Mouse (Mus musculus) embryonic facial prominence, embryonic 13.5 days (tissue): ENCODE data around the gene Plxna4. TPM values are rescaled to one million over a fixed set of nuclear protein-coding genes. Genes with fewer than 3 reads are reported as not detected.

Experiments used
- ATAC-seq: fragments of 200-750 bp; cut with Nextera tagmentation; 2 replicates; pipeline ENCODE4 v1.8.0; 2017; ENCODE audit warnings: low read depth; ENCODE audit not compliant: insufficient number of reproducible peaks, insufficient read depth, low FRiP score, low TSS enrichment
- H3K27ac ChIP-seq: fragments of 300-500 bp; sonication (generic); 2 replicates; pipeline ENCODE4 v1.5.1; 2015; ENCODE audit warnings: moderate library complexity, mild to moderate bottlenecking, inconsistent platforms
- H3K27me3 ChIP-seq: fragments of 300-500 bp; sonication (generic); 2 replicates; pipeline ENCODE4 v1.6.1; 2015; ENCODE audit warnings: mild to moderate bottlenecking, inconsistent platforms
- H3K36me3 ChIP-seq: fragments of 300-500 bp; sonication (generic); 2 replicates; pipeline ENCODE4 v1.6.1; 2015; ENCODE audit warnings: mild to moderate bottlenecking, inconsistent platforms
- H3K4me1 ChIP-seq: fragments of 300-500 bp; sonication (generic); 2 replicates; pipeline ENCODE4 v1.6.1; 2015; ENCODE audit warnings: inconsistent platforms
- H3K4me2 ChIP-seq: fragments of 300-500 bp; sonication (generic); 2 replicates; pipeline ENCODE4 v1.6.1; 2015; ENCODE audit warnings: moderate library complexity, mild to moderate bottlenecking, inconsistent platforms
- H3K4me3 ChIP-seq: fragments of 300-500 bp; sonication (generic); 2 replicates; pipeline ENCODE4 v1.5.1; 2015; ENCODE audit warnings: mild to moderate bottlenecking, inconsistent platforms
- H3K9ac ChIP-seq: fragments of 300-500 bp; sonication (generic); 2 replicates; pipeline ENCODE4 v1.6.1; 2015; ENCODE audit warnings: mild to moderate bottlenecking, inconsistent platforms
- H3K9me3 ChIP-seq: fragments of 300-500 bp; sonication (generic); 2 replicates; pipeline ENCODE4 v1.6.1; 2016; ENCODE audit warnings: inconsistent platforms
- WGBS: fragments of 180-500 bp; shearing (Covaris S2); methylation state at CpG from one replicate; pipeline ENCODE4 v1.1.7; 2015; ENCODE audit warnings: mixed read lengths; 5-methylcytosine and 5-hydroxymethylcytosine counted together
- polyA plus RNA-seq: library from polyadenylated mRNA; unstranded; fragments of >200 nt; fragmentation: Nextera tagmentation; extraction: Ambion mirVana; gene quantifications from 2 replicates; pipeline ENCODE4 v1.2.1, GENCODE M21; 2015

The Plxna4 gene
- polyA plus RNA-seq, 1 experiment from 2014 or later = 4.0 TPM

- Histone ChIP-seq H3K4me3 (no peak overlapping the region), H3K4me1 (peaks cover 18% of the 10 kb centered on the region; the same call in 1 of the 2 replicates), H3K9me3 (no peaks in the 10 kb centered on the region), H3K27ac (no peak overlapping the region), H3K36me3 (no peaks in the 10 kb centered on the region), H3K27me3 (no peaks in the 10 kb centered on the region), H3K9ac (no peak overlapping the region), H3K4me2 (no peak overlapping the region)
- 65% methylated on average over 3 of the region's 3 CpGs for WGBS
- no peak for ATAC-seq
Measured at GRCm38 (mm10) chr6:32471639-32472038, 116.4 kb downstream of the Plxna4 start.

DNA sequence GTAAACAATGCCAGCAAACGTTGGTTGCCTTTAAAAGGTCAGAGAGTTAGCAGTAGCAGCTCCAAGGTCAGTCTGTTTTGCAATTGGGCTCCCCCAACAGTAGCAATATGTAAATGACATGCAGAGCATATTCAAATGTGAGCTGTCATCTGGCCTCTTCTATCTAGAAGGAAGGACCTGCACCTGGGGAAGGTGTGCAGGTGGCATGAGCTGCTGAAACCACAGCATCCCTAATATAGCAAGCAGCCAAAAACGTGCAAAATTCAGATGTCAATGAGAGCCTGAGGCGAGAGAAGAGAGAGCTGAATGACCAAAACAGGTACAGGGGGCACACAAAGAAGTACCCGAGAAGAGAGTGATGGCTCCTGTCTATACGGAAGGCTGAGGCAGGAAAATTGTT, 118.8 kb downstream of the Plxna4 start:
- Histone ChIP-seq H3K9ac (no peak overlapping the region), H3K36me3 (no peaks in the 10 kb centered on the region), H3K27me3 (no peaks in the 10 kb centered on the region), H3K4me2 (no peak overlapping the region), H3K27ac (no peak overlapping the region), H3K4me3 (no peak overlapping the region), H3K4me1 (peaks cover 9% of the 10 kb centered on the region), H3K9me3 (no peaks in the 10 kb centered on the region)
- no peak for ATAC-seq
- 55% methylated on average over 5 of the region's 5 CpGs for WGBS

DNA sequence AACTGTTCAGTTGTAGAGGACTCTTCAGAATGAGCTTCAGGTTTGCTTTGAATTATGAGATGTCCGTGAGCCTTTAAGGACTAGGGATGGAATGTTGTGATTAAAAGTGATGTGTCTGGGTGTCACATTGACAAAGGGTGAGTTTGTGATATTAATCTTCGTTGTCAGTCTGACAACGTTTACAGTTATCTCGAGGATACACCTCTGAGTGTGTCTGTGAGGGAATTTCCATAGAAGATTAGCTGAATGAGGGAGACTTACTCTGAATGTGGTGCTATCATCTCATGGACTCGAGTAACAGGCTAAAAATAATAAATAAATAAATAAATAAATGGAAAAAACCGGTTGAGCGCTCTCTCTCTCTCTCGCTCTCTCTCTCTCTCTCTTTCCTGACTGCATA, 122.9 kb downstream of the Plxna4 start:
- H3K4me1 ChIP-seq = peaks cover 18% of the 10 kb centered on the region
- H3K4me3 ChIP-seq = no peak overlapping the region
- H3K9me3 ChIP-seq = no peaks in the 10 kb centered on the region
- ATAC-seq = no peak
- no peak overlapping the region for H3K9ac ChIP-seq
- H3K27ac ChIP-seq = no peak overlapping the region
- H3K4me2 ChIP-seq = no peak overlapping the region
- no peaks in the 10 kb centered on the region for H3K36me3 ChIP-seq
- 78% methylated on average over 8 of the region's 8 CpGs for WGBS
- H3K27me3 ChIP-seq = no peaks in the 10 kb centered on the region

GRCm38 (mm10) chr6:32464637-32465036, 123.4 kb downstream of the Plxna4 start:
- 48% methylated on average over 8 of the region's 8 CpGs for WGBS
- Histone ChIP-seq H3K4me1 (peaks cover 18% of the 10 kb centered on the region), H3K27ac (no peak overlapping the region), H3K9me3 (no peaks in the 10 kb centered on the region), H3K9ac (no peak overlapping the region), H3K27me3 (no peaks in the 10 kb centered on the region), H3K4me2 (no peak overlapping the region), H3K4me3 (no peak overlapping the region), H3K36me3 (no peaks in the 10 kb centered on the region)
- ATAC-seq = no peak

GRCm38 (mm10) chr6:32464046-32464445, 123.9 kb downstream of the Plxna4 start:
- no peak for ATAC-seq
- no peak overlapping the region for H3K9ac ChIP-seq

DNA sequence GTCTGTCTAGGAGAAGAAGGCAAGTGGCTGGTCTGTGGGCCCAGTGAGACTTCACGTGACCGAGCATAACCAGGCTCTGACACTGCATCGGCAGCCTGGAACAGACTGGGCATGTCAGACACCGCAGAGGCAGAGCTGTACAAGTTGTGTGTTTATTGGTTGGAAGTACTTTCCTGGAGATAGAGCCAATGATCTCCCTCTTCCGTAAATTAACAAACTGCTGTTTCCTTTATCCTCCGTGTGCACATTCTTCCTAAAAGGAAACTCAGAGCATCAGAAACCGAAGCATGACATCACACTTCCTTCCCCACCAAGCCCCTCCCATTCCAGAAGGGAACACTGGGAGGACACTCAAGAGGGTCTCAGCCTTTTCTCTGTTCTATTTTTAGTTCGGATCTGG, 127.6 kb downstream of the Plxna4 start:
- no peak for ATAC-seq
- Histone ChIP-seq H3K27me3 (no peaks in the 10 kb centered on the region), H3K9me3 (no peaks in the 10 kb centered on the region), H3K4me3 (no peak overlapping the region), H3K27ac (no peak overlapping the region), H3K36me3 (no peaks in the 10 kb centered on the region), H3K4me1 (peaks cover 23% of the 10 kb centered on the region), H3K4me2 (no peak overlapping the region), H3K9ac (no peak overlapping the region)
- 73% methylated on average over 8 of the region's 8 CpGs for WGBS

More at GRCm38 (mm10) chr6:32464046-32464445, 123.9 kb downstream of the Plxna4 start:
- Histone ChIP-seq H3K27me3 (no peaks in the 10 kb centered on the region), H3K4me1 (peaks cover 18% of the 10 kb centered on the region), H3K4me3 (no peak overlapping the region), H3K36me3 (no peaks in the 10 kb centered on the region), H3K4me2 (no peak overlapping the region), H3K27ac (no peak overlapping the region), H3K9me3 (no peaks in the 10 kb centered on the region)
- WGBS = 55% methylated on average over 4 of the region's 4 CpGs

DNA sequence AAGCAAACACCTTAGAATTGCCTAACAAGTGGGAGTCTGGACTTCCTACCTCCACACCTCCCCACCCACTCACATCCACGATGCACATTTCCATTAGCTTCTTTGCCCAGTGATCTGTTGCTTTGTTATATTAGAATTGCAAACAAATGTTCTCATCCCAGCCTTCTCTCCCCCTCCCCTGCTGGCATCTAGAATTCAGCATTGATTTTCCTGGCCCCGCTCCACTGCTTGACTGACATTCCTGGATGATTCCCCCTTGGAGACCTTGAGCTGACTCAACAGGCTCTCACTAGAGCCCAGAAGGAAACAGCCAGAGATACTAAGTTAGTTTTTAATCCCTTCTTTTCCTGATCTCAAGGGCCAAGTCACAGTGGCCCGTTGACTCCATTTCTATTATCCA, 131.4 kb downstream of the Plxna4 start:
- no peak overlapping the region for H3K27ac ChIP-seq
- no peak overlapping the region for H3K4me2 ChIP-seq
- H3K4me1 ChIP-seq = peaks cover 12% of the 10 kb centered on the region; the same call in 1 of the 2 replicates
- H3K4me3 ChIP-seq = no peak overlapping the region
- H3K36me3 ChIP-seq = no peaks in the 10 kb centered on the region
- no peak for ATAC-seq
- 60% methylated on average over 3 of the region's 3 CpGs for WGBS
- no peaks in the 10 kb centered on the region for H3K27me3 ChIP-seq
- no peak overlapping the region for H3K9ac ChIP-seq
- no peaks in the 10 kb centered on the region for H3K9me3 ChIP-seq

- no peak for ATAC-seq
- no peak overlapping the region for H3K9ac ChIP-seq
- H3K27me3 ChIP-seq = no peaks in the 10 kb centered on the region
- H3K4me1 ChIP-seq = 0 out of 2 replicates have a peak, but pooled peaks cover 8% of the 10 kb centered on the region
- H3K4me3 ChIP-seq = no peak overlapping the region
- H3K27ac ChIP-seq = no peak overlapping the region
- no peaks in the 10 kb centered on the region for H3K9me3 ChIP-seq
- H3K4me2 ChIP-seq = no peak overlapping the region
- no peaks in the 10 kb centered on the region for H3K36me3 ChIP-seq
Measured at GRCm38 (mm10) chr6:32451851-32452250, 136.1 kb downstream of the Plxna4 start.

DNA sequence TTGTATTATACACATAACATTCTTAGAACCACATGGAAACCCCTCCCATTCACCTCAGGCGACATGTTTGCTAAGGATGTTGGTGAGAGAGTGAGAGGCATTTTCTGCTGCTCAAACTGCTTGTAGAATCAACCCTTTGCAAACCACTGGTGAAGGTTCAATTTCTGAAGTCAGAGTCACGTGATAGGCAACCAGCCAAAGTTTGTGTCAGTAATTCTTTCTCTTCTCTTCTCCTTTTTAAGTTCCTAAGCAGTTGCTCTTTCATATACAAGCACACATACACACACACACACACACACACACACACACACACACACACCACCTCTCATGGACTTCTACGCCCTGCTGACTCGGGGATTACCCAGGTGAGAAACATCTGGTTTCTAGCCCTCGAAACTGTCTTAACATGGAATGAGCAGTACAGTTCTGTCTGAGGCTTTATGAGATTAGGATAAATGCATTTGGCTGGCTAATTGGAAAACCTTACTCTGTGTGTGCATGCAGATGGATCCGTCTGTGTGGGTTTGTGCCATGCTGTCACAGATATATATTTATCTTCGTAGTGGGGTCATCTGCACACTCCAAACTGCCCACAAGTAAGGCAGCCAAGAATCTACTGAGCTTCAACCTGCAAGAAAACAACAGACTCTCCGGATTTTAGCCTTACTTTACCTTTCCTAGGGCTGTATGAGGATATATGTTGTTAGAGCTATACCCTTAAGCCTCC, 138.6 kb downstream of the Plxna4 start:
- Histone ChIP-seq H3K4me3 (no peak overlapping the region), H3K4me1 (peaks cover 10% of the 10 kb centered on the region; the same call in 1 of the 2 replicates), H3K36me3 (no peaks in the 10 kb centered on the region), H3K9me3 (no peaks in the 10 kb centered on the region), H3K27me3 (no peaks in the 10 kb centered on the region), H3K9ac (no peak overlapping the region), H3K4me2 (no peak overlapping the region), H3K27ac (no peak overlapping the region)
- WGBS = 71% methylated on average over 8 of the region's 8 CpGs
- no peak for ATAC-seq

GRCm38 (mm10) chr6:32448787-32449186, 139.2 kb downstream of the Plxna4 start:
- H3K36me3 ChIP-seq = no peaks in the 10 kb centered on the region
- no peak overlapping the region for H3K4me2 ChIP-seq
- no peak overlapping the region for H3K4me3 ChIP-seq
- H3K9me3 ChIP-seq = no peaks in the 10 kb centered on the region
- no peak for ATAC-seq
- 61% methylated on average over 3 of the region's 3 CpGs for WGBS
- H3K27me3 ChIP-seq = no peaks in the 10 kb centered on the region
- H3K27ac ChIP-seq = no peak overlapping the region
- peaks cover 10% of the 10 kb centered on the region; the same call in 1 of the 2 replicates for H3K4me1 ChIP-seq
- H3K9ac ChIP-seq = no peak overlapping the region

DNA sequence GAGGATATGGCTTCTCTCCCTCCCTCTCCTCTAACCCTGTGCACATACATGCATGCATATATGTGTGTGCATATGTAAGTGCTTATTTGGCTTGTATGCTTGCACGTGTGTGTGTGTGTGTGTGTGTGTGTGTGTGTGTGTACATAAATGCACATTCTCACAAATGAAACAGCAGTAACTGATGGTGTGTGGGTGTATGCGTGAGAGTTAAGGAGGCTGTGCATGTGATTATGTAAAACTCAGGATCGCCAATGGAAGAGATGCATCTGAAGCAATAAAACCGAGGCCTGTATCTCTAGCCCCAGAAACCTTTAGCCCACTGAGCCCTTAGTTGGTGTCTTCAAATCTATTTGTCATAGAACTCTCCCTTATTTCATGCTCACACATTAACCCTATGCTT, 141.7 kb downstream of the Plxna4 start:
- no peaks in the 10 kb centered on the region for H3K9me3 ChIP-seq
- H3K4me2 ChIP-seq = no peak overlapping the region
- WGBS = 75% methylated on average over 4 of the region's 4 CpGs
- H3K27me3 ChIP-seq = no peaks in the 10 kb centered on the region
- no peaks in the 10 kb centered on the region for H3K36me3 ChIP-seq
- H3K4me1 ChIP-seq = peaks cover 10% of the 10 kb centered on the region; the same call in 1 of the 2 replicates
- no peak overlapping the region for H3K27ac ChIP-seq
- H3K9ac ChIP-seq = no peak overlapping the region
- no peak overlapping the region for H3K4me3 ChIP-seq
- ATAC-seq = no peak

GRCm38 (mm10) chr6:32445246-32445645, 142.7 kb downstream of the Plxna4 start:
- Histone ChIP-seq H3K4me1 (peaks cover 10% of the 10 kb centered on the region; the same call in 1 of the 2 replicates), H3K27ac (no peak overlapping the region), H3K9ac (no peak overlapping the region), H3K4me2 (no peak overlapping the region), H3K9me3 (no peaks in the 10 kb centered on the region), H3K4me3 (no peak overlapping the region), H3K36me3 (no peaks in the 10 kb centered on the region), H3K27me3 (no peaks in the 10 kb centered on the region)
- ATAC-seq = 0 out of 2 replicates have a peak, but pooled peaks have one; percentile 43
- WGBS = 19% methylated on average over 2 of the region's 2 CpGs
